Mouse (Mus musculus): ENCODE measurements around the gene Txndc5.

DNA sequence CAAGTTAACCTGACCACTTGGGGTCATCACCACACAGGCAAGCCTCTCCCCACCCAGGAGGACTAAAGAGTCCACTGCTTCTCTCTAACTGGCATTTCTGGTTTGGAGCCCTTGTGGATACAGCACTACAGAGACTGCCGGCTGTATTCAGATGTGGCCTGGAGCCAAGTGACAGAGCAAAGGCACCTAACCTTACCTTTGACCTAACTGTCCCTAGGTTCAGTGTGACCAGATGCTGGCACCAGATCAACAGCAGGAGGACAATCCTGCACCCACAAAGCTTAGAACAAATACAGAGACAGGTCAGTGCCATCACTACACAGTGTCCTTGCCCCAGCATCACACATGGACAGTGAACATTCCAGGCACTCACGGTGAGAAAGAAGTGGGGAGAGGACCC is 2.5 kb downstream of the Txndc5 start:
- TF ChIP-seq CTCF (IDR thresholded peaks at IDR 0.05; ENCODE audit: low read depth) (no peak), EP300 (IDR thresholded peaks at IDR 0.05; ENCODE audit: low read depth) (no peak)
